Mouse (Mus musculus) stomach, embryonic 15.5 days (tissue): ENCODE data around the gene Grm7. TPM values are rescaled to one million over a fixed set of nuclear protein-coding genes. Genes with fewer than 3 reads are reported as not detected.

Experiments used
- ATAC-seq: fragments of 200-750 bp; cut with Nextera tagmentation; 2 replicates; pipeline ENCODE4 v1.8.0; 2017; ENCODE audit warnings: low read depth, moderate number of reproducible peaks, moderate TSS enrichment; ENCODE audit not compliant: insufficient read depth, low FRiP score
- H3K27ac ChIP-seq: fragments of 300-500 bp; sonication (generic); 2 replicates; pipeline ENCODE4 v1.5.1; 2015; ENCODE audit warnings: mild to moderate bottlenecking, inconsistent platforms
- H3K27me3 ChIP-seq: fragments of 300-500 bp; sonication (generic); replicated peaks from 2 replicates; pipeline ENCODE4 v1.6.1; 2015; ENCODE audit warnings: inconsistent platforms
- H3K36me3 ChIP-seq: fragments of 300-500 bp; sonication (generic); 2 replicates; pipeline ENCODE4 v1.6.1; 2015; ENCODE audit warnings: inconsistent platforms
- H3K4me1 ChIP-seq: fragments of 300-500 bp; sonication (generic); 2 replicates; pipeline ENCODE4 v1.6.1; 2015; ENCODE audit warnings: inconsistent platforms
- H3K4me2 ChIP-seq: fragments of 300-500 bp; sonication (generic); 2 replicates; pipeline ENCODE4 v1.6.1; 2015; ENCODE audit warnings: mild to moderate bottlenecking, inconsistent platforms
- H3K4me3 ChIP-seq: fragments of 300-500 bp; sonication (generic); replicated peaks from 2 replicates; pipeline ENCODE4 v1.5.1; 2015; ENCODE audit warnings: inconsistent platforms
- H3K9ac ChIP-seq: fragments of 300-500 bp; sonication (generic); 2 replicates; pipeline ENCODE4 v1.6.1; 2015; ENCODE audit warnings: inconsistent platforms
- H3K9me3 ChIP-seq: fragments of 300-500 bp; sonication (generic); 2 replicates; pipeline ENCODE4 v1.6.1; 2016; ENCODE audit warnings: inconsistent platforms
- WGBS: fragments of 180-500 bp; shearing (Covaris S2); methylation state at CpG from one replicate; pipeline ENCODE4 v1.1.7; 2015; 5-methylcytosine and 5-hydroxymethylcytosine counted together
- polyA plus RNA-seq: library from polyadenylated mRNA; unstranded; fragments of >200 nt; fragmentation: Nextera tagmentation; extraction: Ambion mirVana; gene quantifications from 2 replicates; pipeline ENCODE4 v1.2.1, GENCODE M21; 2015

The Grm7 gene
- polyA plus RNA-seq, 1 experiment from 2014 or later, result 4.3 TPM

GRCm38 (mm10) chr6:111256939-111257338 is 611.6 kb downstream of the Grm7 start:
- Histone ChIP-seq H3K9me3 (no peaks in the 10 kb centered on the region), H3K9ac (no peak overlapping the region), H3K4me1 (no peaks in the 10 kb centered on the region), H3K27ac (no peak overlapping the region), H3K36me3 (no peaks in the 10 kb centered on the region), H3K4me3 (no peak overlapping the region), H3K27me3 (no peaks in the 10 kb centered on the region), H3K4me2 (no peak overlapping the region)
- 68% methylated on average over 3 of the region's 3 CpGs for WGBS
- ATAC-seq, result no peak

- Histone ChIP-seq H3K36me3 (no peaks in the 10 kb centered on the region), H3K4me3 (no peak overlapping the region), H3K9me3 (no peaks in the 10 kb centered on the region), H3K4me2 (no peak overlapping the region), H3K27ac (no peak overlapping the region), H3K9ac (no peak overlapping the region), H3K27me3 (no peaks in the 10 kb centered on the region), H3K4me1 (no peaks in the 10 kb centered on the region)
- no peak for ATAC-seq
- WGBS, result 78% methylated on average over 3 of the region's 3 CpGs
Observed at GRCm38 (mm10) chr6:111258256-111258655, 612.9 kb downstream of the Grm7 start.

GRCm38 (mm10) chr6:111261181-111261580 is 615.8 kb downstream of the Grm7 start:
- no peak for ATAC-seq
- Histone ChIP-seq H3K9ac (no peak overlapping the region), H3K4me3 (no peak overlapping the region), H3K27me3 (no peaks in the 10 kb centered on the region), H3K4me1 (no peaks in the 10 kb centered on the region), H3K9me3 (no peaks in the 10 kb centered on the region), H3K4me2 (no peak overlapping the region), H3K27ac (no peak overlapping the region), H3K36me3 (no peaks in the 10 kb centered on the region)
- 83% methylated on average over 1 of the region's 1 CpGs for WGBS

- H3K36me3 ChIP-seq, result no peaks in the 10 kb centered on the region
- no peak overlapping the region for H3K27ac ChIP-seq
- H3K4me2 ChIP-seq, result no peak overlapping the region
- WGBS, result 21% methylated on average over 4 of the region's 4 CpGs
- H3K4me3 ChIP-seq, result no peak overlapping the region
- no peak overlapping the region for H3K9ac ChIP-seq
- H3K27me3 ChIP-seq, result no peaks in the 10 kb centered on the region
- ATAC-seq, result no peak
- no peaks in the 10 kb centered on the region for H3K9me3 ChIP-seq
- no peaks in the 10 kb centered on the region for H3K4me1 ChIP-seq
Observed at GRCm38 (mm10) chr6:111276657-111277056, 631.3 kb downstream of the Grm7 start.

GRCm38 (mm10) chr6:111278516-111278915 is 633.1 kb downstream of the Grm7 start:
- Histone ChIP-seq H3K27me3 (no peaks in the 10 kb centered on the region), H3K27ac (no peak overlapping the region), H3K4me3 (no peak overlapping the region), H3K4me1 (no peaks in the 10 kb centered on the region), H3K4me2 (no peak overlapping the region), H3K9ac (no peak overlapping the region), H3K36me3 (no peaks in the 10 kb centered on the region), H3K9me3 (no peaks in the 10 kb centered on the region)
- no peak for ATAC-seq

GRCm38 (mm10) chr6:111293505-111294001 is 648.2 kb downstream of the Grm7 start:
- 70% methylated on average over 5 of the region's 5 CpGs for WGBS
- Histone ChIP-seq H3K36me3 (no peaks in the 10 kb centered on the region), H3K9me3 (no peaks in the 10 kb centered on the region), H3K4me1 (no peaks in the 10 kb centered on the region), H3K4me2 (no peak overlapping the region), H3K27me3 (no peaks in the 10 kb centered on the region), H3K27ac (no peak overlapping the region), H3K9ac (no peak overlapping the region), H3K4me3 (no peak overlapping the region)
- ATAC-seq, result no peak

- ATAC-seq, result no peak
- 70% methylated on average over 3 of the region's 3 CpGs for WGBS
Observed at GRCm38 (mm10) chr6:111303912-111304555, 658.7 kb downstream of the Grm7 start.

GRCm38 (mm10) chr6:111361681-111362080 is 716.3 kb downstream of the Grm7 start:
- no peak overlapping the region for H3K9ac ChIP-seq
- H3K4me3 ChIP-seq, result no peak overlapping the region
- no peak overlapping the region for H3K4me2 ChIP-seq
- whole genome bisulfite sequencing, result 38% methylated on average over 1 of the region's 1 CpGs
- no peaks in the 10 kb centered on the region for H3K4me1 ChIP-seq
- no peak overlapping the region for H3K27ac ChIP-seq
- no peak for ATAC-seq
- H3K27me3 ChIP-seq, result no peaks in the 10 kb centered on the region
- H3K36me3 ChIP-seq, result no peaks in the 10 kb centered on the region
- H3K9me3 ChIP-seq, result no peaks in the 10 kb centered on the region

More at GRCm38 (mm10) chr6:111303912-111304555, 658.7 kb downstream of the Grm7 start:
- H3K27ac ChIP-seq, result no peak overlapping the region
- H3K9ac ChIP-seq, result no peak overlapping the region
- no peak overlapping the region for H3K4me2 ChIP-seq
- H3K9me3 ChIP-seq, result no peaks in the 10 kb centered on the region
- no peaks in the 10 kb centered on the region for H3K27me3 ChIP-seq
- no peaks in the 10 kb centered on the region for H3K36me3 ChIP-seq
- no peak overlapping the region for H3K4me3 ChIP-seq
- H3K4me1 ChIP-seq, result no peaks in the 10 kb centered on the region

- Histone ChIP-seq H3K27ac (no peak overlapping the region), H3K4me2 (no peak overlapping the region), H3K9me3 (no peaks in the 10 kb centered on the region), H3K9ac (no peak overlapping the region), H3K36me3 (no peaks in the 10 kb centered on the region), H3K27me3 (no peaks in the 10 kb centered on the region), H3K4me3 (no peak overlapping the region), H3K4me1 (no peaks in the 10 kb centered on the region)
- 80% methylated on average over 3 of the region's 3 CpGs for WGBS
- ATAC-seq, result no peak
Observed at GRCm38 (mm10) chr6:111368111-111368510, 722.7 kb downstream of the Grm7 start.

- WGBS, result 70% methylated on average over 3 of the region's 3 CpGs
- H3K9ac ChIP-seq, result no peak overlapping the region
- H3K36me3 ChIP-seq, result no peaks in the 10 kb centered on the region
- H3K4me1 ChIP-seq, result no peaks in the 10 kb centered on the region
- H3K4me3 ChIP-seq, result no peak overlapping the region
- H3K27me3 ChIP-seq, result no peaks in the 10 kb centered on the region
- no peak overlapping the region for H3K27ac ChIP-seq
- no peaks in the 10 kb centered on the region for H3K9me3 ChIP-seq
- no peak overlapping the region for H3K4me2 ChIP-seq
- ATAC-seq, result no peak
Observed at GRCm38 (mm10) chr6:111368551-111368950, 723.2 kb downstream of the Grm7 start.

GRCm38 (mm10) chr6:111369013-111369412 is 723.6 kb downstream of the Grm7 start:
- no peaks in the 10 kb centered on the region for H3K36me3 ChIP-seq
- ATAC-seq, result no peak
- 84% methylated on average over 2 of the region's 2 CpGs for WGBS
- no peaks in the 10 kb centered on the region for H3K9me3 ChIP-seq
- no peak overlapping the region for H3K9ac ChIP-seq
- no peak overlapping the region for H3K4me3 ChIP-seq
- H3K27ac ChIP-seq, result no peak overlapping the region
- H3K27me3 ChIP-seq, result no peaks in the 10 kb centered on the region
- no peaks in the 10 kb centered on the region for H3K4me1 ChIP-seq
- no peak overlapping the region for H3K4me2 ChIP-seq

- WGBS, result 25% methylated on average over 4 of the region's 4 CpGs
- H3K9me3 ChIP-seq, result no peaks in the 10 kb centered on the region
- H3K4me1 ChIP-seq, result no peaks in the 10 kb centered on the region
- H3K27ac ChIP-seq, result no peak overlapping the region
- H3K9ac ChIP-seq, result no peak overlapping the region
- H3K4me3 ChIP-seq, result no peak overlapping the region
- no peak overlapping the region for H3K4me2 ChIP-seq
- H3K36me3 ChIP-seq, result no peaks in the 10 kb centered on the region
- H3K27me3 ChIP-seq, result no peaks in the 10 kb centered on the region
- no peak for ATAC-seq
Observed at GRCm38 (mm10) chr6:111371581-111372349, 726.4 kb downstream of the Grm7 start.
